Mouse (Mus musculus) midbrain, embryonic 14.5 days (tissue): Measurements from ENCODE around the gene Dnajb1. TPM values are rescaled to one million over a fixed set of nuclear protein-coding genes. Genes with fewer than 3 reads are reported as not detected.

Experiments
- ATAC-seq: fragments of 200-750 bp; cut with Nextera tagmentation; 2 replicates; pipeline ENCODE4 v1.8.0; 2017; ENCODE audit warnings: moderate number of reproducible peaks, moderate library complexity; ENCODE audit not compliant: low FRiP score, low TSS enrichment
- DNase-seq: peaks from one replicate; pipeline ENCODE4 v3.0.0-alpha.2; 2015
- H3K27ac ChIP-seq: fragments of 300-500 bp; sonication (generic); replicated peaks from 2 replicates; pipeline ENCODE4 v1.5.1; 2014; ENCODE audit warnings: mild to moderate bottlenecking, low read depth, low read length, moderate library complexity
- H3K27me3 ChIP-seq: fragments of 300-500 bp; sonication (generic); 2 replicates; pipeline ENCODE4 v1.6.1; 2014; ENCODE audit warnings: low read length, control low read depth, mixed read lengths; ENCODE audit not compliant: control insufficient read depth, insufficient read depth
- H3K36me3 ChIP-seq: fragments of 300-500 bp; sonication (generic); 2 replicates; pipeline ENCODE4 v1.6.1; 2014; ENCODE audit warnings: low read length, control low read depth; ENCODE audit not compliant: control insufficient read depth, insufficient read depth
- H3K4me1 ChIP-seq: fragments of 300-500 bp; sonication (generic); 2 replicates; pipeline ENCODE4 v1.6.1; 2014; ENCODE audit warnings: mild to moderate bottlenecking, antibody characterized with exemption, low read length, control low read depth; ENCODE audit not compliant: control insufficient read depth, insufficient read depth
- H3K4me2 ChIP-seq: fragments of 300-500 bp; sonication (generic); 2 replicates; pipeline ENCODE4 v1.6.1; 2014; ENCODE audit warnings: mild to moderate bottlenecking, low read length, moderate library complexity
- H3K4me3 ChIP-seq: fragments of 300-500 bp; sonication (generic); replicated peaks from 2 replicates; pipeline ENCODE4 v1.5.1; 2014; ENCODE audit warnings: low read depth, low read length
- H3K9ac ChIP-seq: fragments of 300-500 bp; sonication (generic); replicated peaks from 2 replicates; pipeline ENCODE4 v1.6.1; 2014; ENCODE audit warnings: mild to moderate bottlenecking, low read length, moderate library complexity
- H3K9me3 ChIP-seq: fragments of 300-500 bp; sonication (generic); 2 replicates; pipeline ENCODE4 v1.6.1; 2016; ENCODE audit warnings: low read length, control low read depth, mixed read lengths; ENCODE audit not compliant: control insufficient read depth
- WGBS: fragments of 180-500 bp; shearing (Covaris S2); extraction: QIAGEN DNeasy Blood & Tissue Kit; methylation state at CpG from one replicate; pipeline ENCODE4 v1.1.7; 2014; 5-methylcytosine and 5-hydroxymethylcytosine counted together
- polyA plus RNA-seq: library from polyadenylated mRNA; unstranded; fragments of >200 nt; fragmentation: Nextera tagmentation; extraction: Ambion mirVana; gene quantifications from 2 replicates; pipeline ENCODE4 v1.2.1, GENCODE M21; 2014

The Dnajb1 gene
- polyA plus RNA-seq = 46.2 TPM in 2 replicates

DNA sequence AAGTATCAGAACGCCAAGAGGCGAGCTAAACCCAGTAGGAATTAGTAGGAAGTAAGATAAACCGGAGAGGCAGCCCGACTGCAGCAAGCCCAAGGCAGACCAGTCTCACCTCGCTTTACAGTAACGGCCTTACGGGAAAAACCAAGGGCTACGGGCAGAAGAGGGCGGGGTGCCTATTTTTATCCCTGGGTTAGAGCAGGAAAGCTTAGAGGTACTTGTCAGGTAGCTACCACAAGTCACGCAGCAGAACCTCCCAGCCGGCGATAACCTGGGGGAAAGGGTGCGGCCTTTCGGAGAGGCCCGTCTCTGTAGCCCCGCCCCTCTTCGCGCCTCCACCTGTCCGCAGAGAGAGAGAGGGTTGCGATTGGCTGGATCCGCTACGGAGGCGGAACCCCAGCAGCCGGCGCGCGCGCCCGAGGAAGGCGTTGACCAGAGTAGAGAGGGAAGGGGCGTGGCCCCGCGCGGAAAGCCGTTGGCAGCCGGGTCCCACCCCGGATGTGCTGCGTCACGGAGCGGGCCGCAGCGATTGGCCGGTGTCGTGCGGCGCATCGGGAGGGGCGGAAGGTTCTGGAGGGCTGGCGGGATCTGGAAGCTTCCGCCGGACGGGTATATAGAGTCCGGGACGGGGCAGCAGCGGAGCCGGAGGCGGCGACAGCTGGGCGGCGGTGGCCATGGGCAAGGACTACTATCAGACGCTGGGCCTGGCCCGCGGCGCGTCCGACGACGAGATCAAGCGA, at the start of gene Dnajb1, which contains the start of gene Tecr:
Gene Dnajb1, plus strand, starts transcription at position 533 of the 737 bp plus-strand sequence.
Gene Tecr, minus strand, starts transcription at position 311 of the 737 bp plus-strand sequence.
- H3K4me3 ChIP-seq = peak within 1 kb of the TSS; percentile 74
- H3K4me1 ChIP-seq = peaks cover 17% of the 10 kb centered on the region
- H3K4me2 ChIP-seq = peak within 1 kb of the TSS; percentile 61
- H3K9me3 ChIP-seq = no peaks in the 10 kb centered on the region
- no peaks in the 10 kb centered on the region for H3K27me3 ChIP-seq
- WGBS = under 1% methylated on average over 69 of the region's 69 CpGs
- H3K27ac ChIP-seq = peak within 1 kb of the TSS; percentile 98
- peaks cover 31% of the 10 kb centered on the region for H3K36me3 ChIP-seq
- ATAC-seq (peak; percentile 98), DNase-seq (peak; percentile 100)
- H3K9ac ChIP-seq = peak within 1 kb of the TSS; percentile 80

DNA sequence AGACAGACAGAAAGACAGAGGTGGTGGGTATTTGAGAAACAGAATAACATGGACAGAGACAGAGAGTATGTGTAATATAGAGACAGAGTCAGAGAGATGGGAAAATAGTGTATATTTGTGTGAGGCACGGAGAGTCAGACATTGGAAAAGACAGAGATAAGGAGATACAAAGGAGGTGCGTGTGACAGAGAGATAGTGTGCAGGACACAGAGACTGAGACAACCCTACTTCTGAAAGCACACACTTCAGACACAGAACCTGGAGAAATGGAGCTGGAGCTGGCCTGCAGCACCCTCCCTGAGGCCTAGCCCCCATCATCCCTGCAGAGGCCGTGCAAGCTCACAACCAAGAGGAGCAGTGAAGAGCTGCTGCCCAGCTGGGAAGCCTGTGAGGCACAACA, 45.3 kb upstream of the Dnajb1 start:
- WGBS = 87% methylated on average over 3 of the region's 3 CpGs
- no peak for DNase-seq

DNA sequence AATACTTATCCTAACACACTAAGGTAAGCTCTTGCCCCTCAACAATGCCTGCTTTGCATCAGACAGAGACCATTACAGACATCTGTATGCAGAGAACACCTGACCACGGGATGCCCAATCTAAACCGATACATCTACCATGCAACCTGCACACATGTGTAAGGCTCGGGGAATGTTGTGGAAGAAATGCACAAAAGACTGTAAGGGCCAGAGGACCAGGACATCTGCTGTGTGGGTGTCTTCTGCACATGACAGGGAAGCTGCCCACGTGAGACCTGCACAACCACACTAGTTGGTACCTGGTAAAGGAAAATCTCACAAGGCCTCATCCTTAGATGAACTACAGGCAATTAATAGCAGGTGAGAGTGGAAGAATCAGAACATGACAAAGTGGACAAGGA, 44.7 kb upstream of the Dnajb1 start:
- Histone ChIP-seq H3K9me3 (no peaks in the 10 kb centered on the region), H3K4me2 (no peak overlapping the region), H3K4me1 (peaks cover 6% of the 10 kb centered on the region), H3K36me3 (no peaks in the 10 kb centered on the region), H3K27ac (no peak overlapping the region), H3K27me3 (no peaks in the 10 kb centered on the region), H3K4me3 (no peak overlapping the region), H3K9ac (no peak overlapping the region)
- 76% methylated on average over 4 of the region's 4 CpGs for WGBS
- DNase-seq (no peak), ATAC-seq (no peak)

More for the DNA sequence above, 45.3 kb upstream of the Dnajb1 start:
- Histone ChIP-seq H3K9me3 (no peaks in the 10 kb centered on the region), H3K4me1 (peaks cover 3% of the 10 kb centered on the region), H3K4me2 (no peak overlapping the region), H3K9ac (no peak overlapping the region), H3K27ac (no peak overlapping the region), H3K4me3 (no peak overlapping the region), H3K27me3 (no peaks in the 10 kb centered on the region), H3K36me3 (no peaks in the 10 kb centered on the region)
- ATAC-seq = no peak

DNA sequence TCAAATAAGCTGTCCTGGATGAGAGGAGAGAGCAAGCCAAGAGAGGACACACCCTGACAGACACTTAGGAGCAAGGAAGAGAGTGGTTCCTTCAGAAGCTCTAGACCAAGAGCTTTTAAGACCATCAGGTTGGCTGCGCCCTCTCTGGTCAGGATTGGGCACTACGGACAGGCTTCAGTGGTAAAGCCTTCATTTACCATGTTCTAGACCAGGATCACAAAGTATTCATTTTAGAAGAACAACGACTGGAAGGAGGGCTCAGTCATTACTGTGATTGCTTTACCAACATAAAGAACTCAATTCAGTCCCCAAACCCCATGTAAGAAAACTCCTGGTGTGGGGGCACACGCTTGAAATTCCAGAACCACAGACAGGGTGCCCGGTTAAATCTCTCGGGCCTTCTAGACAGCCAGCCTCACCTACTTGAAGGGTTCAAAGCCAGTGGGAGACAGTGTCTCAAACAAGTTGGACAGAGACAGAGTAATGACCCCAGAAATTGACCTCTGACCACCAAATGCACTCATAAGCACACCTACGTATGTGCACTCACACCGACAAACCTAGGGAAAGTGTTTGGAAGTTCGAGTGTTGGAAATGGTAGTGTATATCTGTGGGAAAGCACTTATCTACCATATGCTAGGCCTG, 42.1 kb upstream of the Dnajb1 start:
- Histone ChIP-seq H3K27ac (no peak overlapping the region), H3K4me2 (peak overlapping the region; percentile 18; the same call in 1 of the 2 replicates), H3K9me3 (no peaks in the 10 kb centered on the region), H3K9ac (no peak overlapping the region), H3K4me1 (peaks cover 6% of the 10 kb centered on the region), H3K27me3 (no peaks in the 10 kb centered on the region), H3K4me3 (no peak overlapping the region), H3K36me3 (peaks cover 13% of the 10 kb centered on the region)
- ATAC-seq (peak; percentile 1; the same call in 1 of the 2 replicates), DNase-seq (peak; percentile 34)
- 77% methylated on average over 9 of the region's 9 CpGs for WGBS

DNA sequence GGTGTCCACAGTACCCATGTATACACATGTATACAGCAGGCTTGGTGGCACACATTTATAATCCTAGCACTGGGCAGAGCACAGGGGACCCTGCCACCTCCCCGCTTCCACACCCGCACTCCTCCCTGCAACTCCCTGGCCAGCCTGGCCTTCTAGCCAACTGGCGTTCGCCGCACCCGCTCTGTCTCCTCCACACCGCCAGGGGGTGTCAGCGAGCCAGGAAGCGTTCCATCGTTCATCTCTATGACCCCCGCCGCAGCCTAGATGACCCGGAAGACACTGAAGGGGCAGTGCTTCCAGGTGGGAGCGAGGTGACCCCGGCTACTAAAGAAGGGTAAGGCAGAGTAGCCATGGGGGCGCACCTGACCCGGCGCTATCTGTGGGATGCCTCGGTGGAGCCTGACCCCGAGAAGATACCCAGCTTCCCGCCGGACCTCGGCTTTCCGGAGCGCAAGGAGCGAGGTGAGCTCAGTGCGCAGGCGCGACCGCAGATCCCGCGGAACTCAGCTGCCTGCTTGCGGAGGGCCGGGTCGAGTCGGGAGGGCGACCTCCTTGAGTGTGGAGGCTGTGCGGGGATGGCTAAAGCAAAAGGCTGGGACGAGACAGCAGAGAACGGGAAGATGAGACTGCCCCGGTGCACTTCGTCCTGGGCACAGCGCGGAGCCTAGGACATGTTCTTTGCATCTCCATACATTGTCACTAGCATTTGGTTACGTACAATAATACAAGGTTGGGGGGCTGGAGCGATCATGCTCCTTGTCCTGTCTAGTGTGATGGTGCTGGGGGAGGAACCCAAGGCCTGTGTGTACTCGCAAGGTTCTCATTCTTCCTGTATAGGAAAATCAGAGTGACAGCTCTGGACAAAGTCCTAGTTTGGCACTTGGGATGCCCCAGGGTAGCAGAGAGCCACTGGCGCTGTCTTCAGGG, 41.3 kb upstream of the Dnajb1 start, which contains the start of gene Ndufb7:
Gene Ndufb7, plus strand, starts transcription at position 203 of the 927 bp plus-strand sequence.
- peaks cover 21% of the 10 kb centered on the region for H3K36me3 ChIP-seq
- peak within 1 kb of the TSS; percentile 77 for H3K9ac ChIP-seq
- peak within 1 kb of the TSS; percentile 92 for H3K4me2 ChIP-seq
- no peaks in the 10 kb centered on the region for H3K9me3 ChIP-seq
- H3K4me1 ChIP-seq = peaks cover 6% of the 10 kb centered on the region
- 1% methylated on average over 48 of the region's 48 CpGs for WGBS
- no peaks in the 10 kb centered on the region for H3K27me3 ChIP-seq
- ATAC-seq (peak; percentile 89), DNase-seq (peak; percentile 96)
- H3K4me3 ChIP-seq = peak within 1 kb of the TSS; percentile 64
- peak within 1 kb of the TSS; percentile 73 for H3K27ac ChIP-seq

DNA sequence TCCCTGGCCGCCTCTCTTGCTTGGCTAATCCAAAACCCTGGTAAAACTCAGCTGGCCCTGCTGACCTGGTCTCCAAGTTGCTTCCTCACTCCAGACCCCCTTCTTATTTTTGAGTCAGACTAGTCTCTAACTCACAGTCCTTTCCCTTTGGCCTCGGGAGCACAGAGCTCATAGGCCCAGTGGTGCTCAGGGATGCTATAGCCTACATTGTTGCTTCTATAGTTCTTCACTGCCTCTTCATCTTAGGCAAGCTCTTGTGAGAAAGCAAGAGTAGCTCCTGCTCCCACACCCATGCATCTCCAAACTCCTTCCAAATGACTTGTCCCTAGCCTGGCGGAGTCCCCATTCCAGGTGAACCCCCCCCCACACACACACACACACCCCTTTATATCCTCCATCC, 40.3 kb upstream of the Dnajb1 start:
- WGBS = 62% methylated on average over 3 of the region's 3 CpGs
- H3K4me2 ChIP-seq = peak overlapping the region; percentile 92
- H3K9ac ChIP-seq = peak overlapping the region; percentile 77
- no peaks in the 10 kb centered on the region for H3K9me3 ChIP-seq
- DNase-seq = no peak
- peaks cover 31% of the 10 kb centered on the region for H3K36me3 ChIP-seq
- no peaks in the 10 kb centered on the region for H3K27me3 ChIP-seq
- ATAC-seq = no peak
- peaks cover 6% of the 10 kb centered on the region for H3K4me1 ChIP-seq
- H3K27ac ChIP-seq = no peak overlapping the region
- peak overlapping the region; percentile 64 for H3K4me3 ChIP-seq

DNA sequence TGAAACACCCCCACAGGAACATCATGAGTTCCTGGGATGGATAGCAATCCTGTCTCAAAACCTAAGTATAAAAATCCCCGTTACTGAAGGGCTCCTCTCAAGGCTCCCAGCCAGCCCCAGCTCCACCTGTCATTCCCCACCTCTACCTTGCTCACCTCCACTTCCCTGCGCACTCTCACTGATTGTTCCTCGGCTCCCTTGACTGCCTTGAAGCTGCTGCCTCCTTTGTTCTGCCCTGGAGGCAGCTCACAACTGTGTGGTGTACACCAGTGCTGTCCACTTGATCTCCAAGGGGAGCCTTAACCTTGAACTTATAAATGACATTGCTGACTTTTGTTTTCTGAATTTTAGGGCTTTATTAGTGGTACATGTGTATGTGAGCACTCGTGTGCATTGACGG, 39.9 kb upstream of the Dnajb1 start:
- no peaks in the 10 kb centered on the region for H3K9me3 ChIP-seq
- H3K9ac ChIP-seq = 0 out of 2 replicates have a peak overlapping the region, but pooled peaks have one; percentile 77
- H3K4me3 ChIP-seq = no peak overlapping the region
- 76% methylated on average over 5 of the region's 5 CpGs for WGBS
- no peaks in the 10 kb centered on the region for H3K27me3 ChIP-seq
- peaks cover 34% of the 10 kb centered on the region for H3K36me3 ChIP-seq
- no peak for DNase-seq
- H3K4me1 ChIP-seq = peaks cover 6% of the 10 kb centered on the region
- no peak overlapping the region for H3K27ac ChIP-seq
- ATAC-seq = no peak
- no peak overlapping the region for H3K4me2 ChIP-seq

DNA sequence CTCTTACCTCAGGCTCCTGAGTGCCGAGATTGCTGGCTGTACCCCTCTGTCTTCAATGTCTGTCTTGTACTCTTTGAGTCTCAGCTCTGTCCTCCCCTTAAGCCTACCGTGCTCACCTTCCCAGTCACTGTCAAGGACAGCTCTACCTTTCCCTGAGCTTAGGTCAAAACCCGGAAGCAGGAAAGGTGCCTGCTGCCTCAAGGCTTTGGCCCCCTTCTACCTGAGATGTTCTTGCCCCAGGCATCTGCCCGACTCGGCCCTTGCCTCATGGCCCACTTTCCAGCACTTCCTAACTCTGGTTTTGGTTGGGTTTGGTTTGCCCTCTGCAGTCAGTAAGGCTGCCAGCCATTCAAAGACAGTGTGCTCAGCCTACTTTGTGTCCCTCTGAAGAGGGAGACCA, 39.2 kb upstream of the Dnajb1 start:
- DNase-seq = no peak
- peaks cover 40% of the 10 kb centered on the region for H3K36me3 ChIP-seq
- H3K27me3 ChIP-seq = no peaks in the 10 kb centered on the region
- no peak overlapping the region for H3K4me3 ChIP-seq
- H3K27ac ChIP-seq = no peak overlapping the region
- no peak overlapping the region for H3K9ac ChIP-seq
- no peak for ATAC-seq
- no peak overlapping the region for H3K4me2 ChIP-seq
- no peaks in the 10 kb centered on the region for H3K9me3 ChIP-seq
- H3K4me1 ChIP-seq = peaks cover 6% of the 10 kb centered on the region
- WGBS = 80% methylated on average over 5 of the region's 5 CpGs
